Mouse (Mus musculus) limb, embryonic 13.5 days (tissue): ENCODE results near the gene Sim1. TPM values are rescaled to one million over a fixed set of nuclear protein-coding genes. Genes with fewer than 3 reads are reported as not detected.
A peak's percentile ranks its signal among the peaks of the same experiment; 100 is the strongest.

Experiments used
- ATAC-seq: fragments of 200-750 bp; cut with Nextera tagmentation; 2 replicates; pipeline ENCODE4 v1.8.0; 2017; ENCODE audit warnings: low read depth, moderate number of reproducible peaks, moderate TSS enrichment; ENCODE audit not compliant: low FRiP score
- H3K27ac ChIP-seq: fragments of 300-500 bp; sonication (generic); 2 replicates; pipeline ENCODE4 v1.5.1; 2015; ENCODE audit warnings: inconsistent platforms, mild to moderate bottlenecking, moderate library complexity
- H3K27me3 ChIP-seq: fragments of 300-500 bp; sonication (generic); 2 replicates; pipeline ENCODE4 v1.6.1; 2015; ENCODE audit warnings: mild to moderate bottlenecking, inconsistent platforms
- H3K36me3 ChIP-seq: fragments of 300-500 bp; sonication (generic); 2 replicates; pipeline ENCODE4 v1.6.1; 2015; ENCODE audit warnings: inconsistent platforms, mild to moderate bottlenecking, moderate library complexity
- H3K4me1 ChIP-seq: fragments of 300-500 bp; sonication (generic); 2 replicates; pipeline ENCODE4 v1.6.1; 2015; ENCODE audit warnings: inconsistent platforms
- H3K4me2 ChIP-seq: fragments of 300-500 bp; sonication (generic); replicated peaks from 2 replicates; pipeline ENCODE4 v1.6.1; 2015; ENCODE audit warnings: inconsistent platforms, mild to moderate bottlenecking, moderate library complexity
- H3K4me3 ChIP-seq: fragments of 300-500 bp; sonication (generic); 2 replicates; pipeline ENCODE4 v1.5.1; 2015; ENCODE audit warnings: moderate library complexity, mild to moderate bottlenecking, inconsistent platforms
- H3K9ac ChIP-seq: fragments of 300-500 bp; sonication (generic); 2 replicates; pipeline ENCODE4 v1.6.1; 2015; ENCODE audit warnings: mild to moderate bottlenecking, inconsistent platforms
- H3K9me3 ChIP-seq: fragments of 300-500 bp; sonication (generic); 2 replicates; pipeline ENCODE4 v1.6.1; 2016; ENCODE audit warnings: inconsistent platforms
- WGBS: fragments of 180-500 bp; shearing (Covaris S2); methylation state at CpG from one replicate; pipeline ENCODE4 v1.1.7; 2015; 5-methylcytosine and 5-hydroxymethylcytosine counted together
- polyA plus RNA-seq: library from polyadenylated mRNA; unstranded; fragments of >200 nt; fragmentation: Nextera tagmentation; extraction: Ambion mirVana; gene quantifications from 2 replicates; pipeline ENCODE4 v1.2.1, GENCODE M21; 2015

Sim1 gene
- polyA plus RNA-seq, 1 experiment from 2014 or later, result 1.2 TPM

DNA sequence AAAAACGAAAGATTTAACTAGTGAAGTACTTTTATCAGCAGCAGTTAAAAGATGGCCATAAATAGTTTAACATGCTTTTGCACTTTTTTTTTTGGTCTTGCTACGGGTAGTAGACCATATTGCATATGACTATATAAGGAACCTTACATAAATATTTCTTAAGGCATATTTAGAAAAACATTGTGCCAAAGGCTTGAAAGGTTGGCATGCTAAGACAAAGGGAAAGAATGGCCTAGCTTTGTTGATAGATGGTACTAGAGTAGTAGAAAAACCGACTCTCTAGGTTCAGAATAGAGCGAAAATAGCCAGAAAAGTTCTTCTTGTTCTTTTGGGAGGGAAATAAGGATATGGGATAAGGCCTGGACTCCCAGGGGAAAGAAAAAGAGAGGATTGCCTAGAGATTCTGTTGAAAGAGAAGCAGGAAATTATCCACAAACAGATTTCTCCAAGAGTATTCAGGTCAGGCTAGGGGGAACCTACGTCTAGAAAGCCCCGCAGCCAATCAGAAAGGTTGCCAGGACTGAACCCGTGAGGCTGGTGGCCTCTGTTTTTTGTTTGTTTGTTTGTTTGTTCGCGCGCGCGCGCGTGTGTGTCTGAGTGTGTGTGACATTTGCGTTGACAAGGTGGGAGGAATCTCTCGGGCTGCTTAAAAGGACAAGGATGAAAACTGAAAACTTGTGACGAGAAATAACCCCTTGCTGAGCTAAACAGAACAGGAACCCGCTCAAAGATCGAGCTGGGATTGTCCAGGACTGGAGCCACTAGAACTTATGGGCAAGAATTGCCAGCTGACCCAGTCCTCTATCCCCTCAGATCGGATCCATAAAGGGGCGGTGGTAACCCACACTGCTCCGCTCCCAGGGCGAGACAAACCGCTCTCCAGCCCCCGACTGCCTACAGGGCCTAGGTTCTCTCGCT is 9.6 kb downstream of the Sim1 start:
- Histone ChIP-seq H3K27me3 (peaks cover 87% of the 10 kb centered on the region), H3K4me1 (peaks cover 16% of the 10 kb centered on the region; the same call in 1 of the 2 replicates), H3K27ac (no peak overlapping the region), H3K4me2 (peak overlapping the region; percentile 12; the same call in 1 of the 2 replicates), H3K4me3 (0 out of 2 replicates have a peak overlapping the region, but pooled peaks have one; percentile 11), H3K9ac (no peak overlapping the region), H3K9me3 (no peaks in the 10 kb centered on the region), H3K36me3 (no peaks in the 10 kb centered on the region)
- peak; percentile 24; the same call in 1 of the 2 replicates for ATAC-seq
- WGBS, result 5% methylated on average over 26 of the region's 26 CpGs

DNA sequence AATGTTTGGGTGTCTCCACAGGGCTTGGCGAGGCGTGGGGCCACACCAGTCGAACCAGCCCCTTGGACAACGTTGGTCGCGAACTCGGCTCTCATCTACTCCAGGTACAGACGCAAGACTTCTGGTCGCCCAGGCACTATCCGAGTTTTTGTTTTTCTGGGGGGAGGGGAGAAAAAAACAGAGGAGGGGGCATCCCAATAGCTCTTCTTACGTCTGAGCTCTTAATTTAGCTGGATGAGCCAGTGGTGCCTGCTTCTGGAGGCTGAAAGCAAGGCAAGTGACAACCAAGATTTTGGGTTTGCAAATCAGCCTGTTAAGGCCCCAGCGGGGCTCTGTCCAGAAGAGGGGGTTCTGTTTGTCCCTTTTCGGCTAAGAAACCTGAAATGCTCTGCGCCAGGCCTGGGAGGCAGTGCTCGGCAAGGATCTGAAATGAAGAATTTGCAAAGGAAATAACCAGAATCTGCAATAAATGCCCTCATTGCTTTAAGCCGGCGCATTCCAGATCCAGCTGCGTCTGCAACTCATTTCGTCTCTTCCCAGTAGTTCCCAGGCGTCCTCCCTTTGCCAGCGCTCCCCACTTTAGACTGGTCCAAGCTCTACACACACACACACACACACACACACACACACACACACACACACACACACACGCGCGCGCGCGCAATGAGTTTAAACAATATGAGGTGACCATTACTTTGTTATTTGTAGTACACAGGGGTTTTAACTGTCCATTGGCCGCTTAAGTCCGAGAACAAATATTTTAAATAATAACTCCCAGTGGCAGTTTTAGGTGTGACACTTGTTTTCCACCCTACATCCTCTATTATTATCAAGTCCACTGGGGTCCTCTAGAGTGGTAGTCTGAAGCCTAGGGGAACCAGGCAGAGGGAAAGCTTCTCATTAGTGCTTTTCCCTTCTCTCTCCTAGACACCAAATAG is 10.5 kb downstream of the Sim1 start:
- Histone ChIP-seq H3K9me3 (no peaks in the 10 kb centered on the region), H3K9ac (no peak overlapping the region), H3K36me3 (no peaks in the 10 kb centered on the region), H3K4me2 (peak overlapping the region; percentile 12; the same call in 1 of the 2 replicates), H3K27me3 (peaks cover 95% of the 10 kb centered on the region), H3K27ac (no peak overlapping the region), H3K4me1 (peaks cover 16% of the 10 kb centered on the region; the same call in 1 of the 2 replicates), H3K4me3 (no peak overlapping the region)
- 9% methylated on average over 29 of the region's 29 CpGs for WGBS
- 0 out of 2 replicates have a peak, but pooled peaks have one; percentile 16 for ATAC-seq

DNA sequence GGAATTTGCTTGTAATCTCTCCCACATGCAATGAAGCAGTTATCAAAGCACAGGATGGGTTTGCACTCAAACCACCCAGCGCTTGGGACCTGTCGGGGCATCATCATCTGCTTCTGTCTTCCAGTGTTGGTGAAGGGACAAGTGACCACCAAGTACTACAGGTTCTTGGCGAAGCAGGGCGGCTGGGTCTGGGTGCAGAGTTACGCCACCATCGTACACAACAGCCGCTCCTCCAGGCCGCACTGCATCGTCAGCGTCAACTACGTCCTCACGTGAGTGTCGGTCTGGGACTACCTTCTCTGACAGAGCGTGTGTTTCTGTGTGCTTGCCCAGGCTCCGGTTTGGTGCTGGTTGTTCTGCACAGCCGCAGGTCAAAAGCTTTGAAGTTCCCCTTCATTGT is 15.8 kb downstream of the Sim1 start:
- peaks cover 10% of the 10 kb centered on the region for H3K4me1 ChIP-seq
- H3K27ac ChIP-seq, result no peak overlapping the region
- no peak overlapping the region for H3K9ac ChIP-seq
- WGBS, result 4% methylated on average over 16 of the region's 16 CpGs
- peak; percentile 60; the same call in 1 of the 2 replicates for ATAC-seq
- H3K9me3 ChIP-seq, result no peaks in the 10 kb centered on the region
- peak overlapping the region; percentile 34 for H3K4me3 ChIP-seq
- H3K27me3 ChIP-seq, result peaks cover 76% of the 10 kb centered on the region
- H3K4me2 ChIP-seq, result peak overlapping the region; percentile 58
- no peaks in the 10 kb centered on the region for H3K36me3 ChIP-seq

DNA sequence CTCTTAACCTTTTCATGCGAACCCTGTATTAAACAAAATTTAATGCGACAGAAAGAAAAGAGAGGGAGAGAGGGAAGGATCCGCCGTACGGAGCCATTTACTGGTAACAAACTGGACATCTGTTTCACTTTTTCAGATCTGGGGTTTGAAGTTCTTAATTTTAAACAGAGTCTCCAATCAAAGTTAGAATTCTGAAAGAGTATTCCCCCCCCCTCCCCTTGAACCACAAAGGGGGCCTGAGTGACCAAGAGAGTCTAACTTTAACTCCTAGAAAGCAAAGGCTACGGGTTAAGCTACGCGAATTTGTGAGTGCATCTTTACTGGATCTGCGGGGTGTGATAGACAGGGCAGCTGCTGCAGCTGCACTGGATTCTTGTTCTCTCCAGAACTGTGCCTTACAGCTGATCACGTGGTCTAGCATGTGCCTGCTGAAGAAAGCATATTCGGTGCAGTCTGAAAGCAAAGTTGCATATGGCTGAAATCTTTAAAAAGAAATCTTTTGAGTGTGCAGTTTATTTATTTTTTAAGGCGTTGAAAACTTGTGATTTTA is 16.4 kb downstream of the Sim1 start:
- Histone ChIP-seq H3K9ac (0 out of 2 replicates have a peak overlapping the region, but pooled peaks have one; percentile 4), H3K36me3 (no peaks in the 10 kb centered on the region), H3K4me3 (peak overlapping the region; percentile 34), H3K4me1 (peaks cover 10% of the 10 kb centered on the region), H3K4me2 (peak overlapping the region; percentile 58), H3K27me3 (peaks cover 71% of the 10 kb centered on the region), H3K27ac (no peak overlapping the region), H3K9me3 (no peaks in the 10 kb centered on the region)
- whole genome bisulfite sequencing, result 4% methylated on average over 12 of the region's 12 CpGs
- ATAC-seq, result peak; percentile 91

DNA sequence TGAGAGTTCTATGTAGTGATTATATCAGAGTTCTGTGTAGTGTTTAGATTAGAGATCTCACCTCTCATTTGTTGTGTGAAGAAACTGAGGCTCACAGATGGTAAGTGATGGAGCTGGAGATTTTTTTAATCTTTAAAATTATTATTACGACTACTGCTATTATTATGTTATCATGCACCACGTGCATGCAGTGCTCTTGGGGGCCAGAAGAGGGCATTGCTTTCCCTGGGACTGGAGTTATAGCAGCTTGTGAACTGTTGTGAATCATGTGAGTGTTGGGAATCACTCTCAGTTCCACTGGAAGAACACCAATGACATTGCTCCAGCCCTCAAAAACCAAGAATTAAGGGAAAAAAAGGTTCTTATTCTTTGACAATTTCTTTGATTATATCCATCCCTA is 21.1 kb downstream of the Sim1 start:
- Histone ChIP-seq H3K4me1 (peaks cover 5% of the 10 kb centered on the region; the same call in 1 of the 2 replicates), H3K9ac (no peak overlapping the region), H3K4me2 (no peak overlapping the region), H3K9me3 (no peaks in the 10 kb centered on the region), H3K27ac (no peak overlapping the region), H3K36me3 (no peaks in the 10 kb centered on the region), H3K4me3 (no peak overlapping the region), H3K27me3 (peaks cover 26% of the 10 kb centered on the region)
- ATAC-seq, result no peak
- WGBS, result 43% methylated on average over 2 of the region's 2 CpGs

DNA sequence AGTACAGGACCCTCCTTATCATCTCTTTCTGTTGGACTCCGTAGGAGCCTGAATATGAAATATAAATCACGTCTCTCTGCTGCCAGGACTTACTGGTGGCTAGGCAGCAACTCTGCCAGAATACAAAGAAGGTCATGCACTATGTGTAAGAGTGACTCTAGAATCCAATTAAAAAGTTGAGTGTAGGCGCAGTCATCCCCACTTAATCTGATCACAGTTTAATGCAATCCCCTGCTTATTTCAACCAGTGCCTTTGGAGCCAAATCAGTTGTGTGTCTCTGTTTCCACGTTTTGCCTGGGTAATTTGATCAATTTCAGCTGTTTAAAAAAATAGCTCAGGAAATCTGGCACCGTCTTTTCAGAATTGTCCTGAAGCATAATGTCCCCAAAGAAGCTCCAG is 34.7 kb downstream of the Sim1 start:
- Histone ChIP-seq H3K27me3 (peaks cover 2% of the 10 kb centered on the region; the same call in 1 of the 2 replicates), H3K36me3 (no peaks in the 10 kb centered on the region), H3K4me3 (no peak overlapping the region), H3K27ac (no peak overlapping the region), H3K4me2 (no peak overlapping the region), H3K9me3 (no peaks in the 10 kb centered on the region), H3K9ac (no peak overlapping the region), H3K4me1 (no peaks in the 10 kb centered on the region)
- WGBS, result 64% methylated on average over 5 of the region's 5 CpGs
- ATAC-seq, result no peak

DNA sequence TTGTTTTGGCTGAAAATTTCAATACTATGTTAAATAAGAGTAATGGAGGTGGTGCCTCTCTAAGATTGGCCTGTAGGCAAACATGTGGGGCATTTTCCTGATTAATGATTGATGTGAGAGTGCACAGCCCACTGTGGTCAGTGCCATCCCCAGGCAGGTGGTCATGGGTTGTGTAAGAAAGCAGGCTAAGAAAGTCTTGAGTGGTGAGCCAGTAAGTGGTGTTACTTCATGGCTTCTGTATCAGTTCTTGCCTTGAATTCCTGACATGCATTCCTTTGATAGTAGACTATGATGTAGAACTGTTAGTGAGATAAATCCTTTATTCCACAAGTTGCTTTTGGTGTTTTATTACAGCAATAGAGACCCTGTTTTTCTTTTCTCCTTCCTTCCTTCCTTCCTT is 41.1 kb downstream of the Sim1 start:
- no peaks in the 10 kb centered on the region for H3K27me3 ChIP-seq
- no peaks in the 10 kb centered on the region for H3K36me3 ChIP-seq
- H3K4me1 ChIP-seq, result no peaks in the 10 kb centered on the region
- H3K4me2 ChIP-seq, result no peak overlapping the region
- no peak overlapping the region for H3K9ac ChIP-seq
- H3K9me3 ChIP-seq, result no peaks in the 10 kb centered on the region
- no peak overlapping the region for H3K27ac ChIP-seq
- no peak overlapping the region for H3K4me3 ChIP-seq
- ATAC-seq, result no peak

DNA sequence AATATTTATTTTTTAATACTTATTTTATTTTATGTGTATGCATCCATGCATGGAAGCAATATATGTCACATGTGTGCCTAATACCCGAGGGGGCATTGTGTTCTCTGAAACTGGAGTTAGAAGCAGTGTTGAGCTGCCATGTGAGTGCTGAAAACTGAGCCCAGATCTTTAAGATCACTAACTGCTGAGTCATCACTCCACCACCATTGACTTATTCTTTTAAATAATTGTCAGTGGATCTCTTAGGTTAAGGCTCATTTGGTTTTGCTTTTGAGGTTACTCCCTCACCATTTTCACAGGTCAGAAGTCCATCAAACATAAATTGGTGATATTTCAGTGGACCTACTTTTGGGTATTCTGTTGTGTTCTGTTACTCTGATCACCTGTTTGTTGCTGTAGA is 79.1 kb downstream of the Sim1 start:
- no peaks in the 10 kb centered on the region for H3K4me1 ChIP-seq
- no peak overlapping the region for H3K27ac ChIP-seq
- H3K9ac ChIP-seq, result no peak overlapping the region
- H3K36me3 ChIP-seq, result no peaks in the 10 kb centered on the region
- no peaks in the 10 kb centered on the region for H3K27me3 ChIP-seq
- no peak for ATAC-seq
- H3K9me3 ChIP-seq, result no peaks in the 10 kb centered on the region
- H3K4me3 ChIP-seq, result no peak overlapping the region
- 52% methylated on average over 1 of the region's 1 CpGs for WGBS
- no peak overlapping the region for H3K4me2 ChIP-seq

DNA sequence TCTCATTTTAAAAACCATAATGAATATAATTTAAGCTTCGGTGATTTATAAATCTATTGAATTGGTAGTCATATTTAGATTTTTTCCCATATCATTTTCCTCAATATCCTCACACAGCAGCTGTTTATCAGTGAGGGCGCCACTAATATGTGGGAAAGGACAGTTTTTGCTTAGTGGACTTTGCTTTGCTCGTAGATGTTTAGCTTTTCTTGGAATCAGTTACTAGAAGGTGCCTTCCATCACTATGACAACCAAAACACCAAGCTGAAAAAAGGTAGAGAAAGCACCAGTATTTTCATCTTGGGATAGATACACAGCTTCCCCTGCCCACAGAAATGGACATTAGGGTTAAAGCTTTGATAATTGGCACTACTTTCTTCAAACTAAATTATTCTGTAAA is 87.3 kb downstream of the Sim1 start:
- no peak for ATAC-seq
- no peaks in the 10 kb centered on the region for H3K27me3 ChIP-seq
- H3K36me3 ChIP-seq, result no peaks in the 10 kb centered on the region
- no peak overlapping the region for H3K27ac ChIP-seq
- no peak overlapping the region for H3K4me2 ChIP-seq
- H3K4me3 ChIP-seq, result no peak overlapping the region
- no peak overlapping the region for H3K9ac ChIP-seq
- no peaks in the 10 kb centered on the region for H3K9me3 ChIP-seq
- no peaks in the 10 kb centered on the region for H3K4me1 ChIP-seq
- WGBS, result 85% methylated on average over 3 of the region's 3 CpGs

DNA sequence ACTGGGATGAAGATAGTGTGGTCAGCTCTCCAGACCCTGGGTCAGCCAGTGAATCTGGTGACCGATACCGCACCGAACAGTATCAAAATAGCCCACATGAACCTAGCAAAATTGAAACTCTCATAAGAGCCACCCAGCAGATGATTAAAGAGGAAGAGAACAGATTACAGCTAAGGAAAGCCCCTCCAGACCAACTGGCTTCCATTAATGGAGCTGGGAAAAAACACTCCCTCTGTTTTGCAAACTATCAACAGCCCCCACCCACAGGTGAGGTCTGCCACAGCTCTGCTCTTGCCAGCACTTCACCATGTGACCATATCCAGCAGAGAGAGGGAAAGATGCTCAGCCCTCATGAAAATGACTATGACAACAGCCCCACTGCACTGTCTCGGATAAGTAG is 89.1 kb downstream of the Sim1 start:
- Histone ChIP-seq H3K4me3 (no peak overlapping the region), H3K9me3 (no peaks in the 10 kb centered on the region), H3K27me3 (no peaks in the 10 kb centered on the region), H3K4me1 (no peaks in the 10 kb centered on the region), H3K36me3 (no peaks in the 10 kb centered on the region), H3K4me2 (no peak overlapping the region), H3K27ac (no peak overlapping the region), H3K9ac (no peak overlapping the region)
- ATAC-seq, result no peak
- WGBS, result 85% methylated on average over 4 of the region's 4 CpGs

DNA sequence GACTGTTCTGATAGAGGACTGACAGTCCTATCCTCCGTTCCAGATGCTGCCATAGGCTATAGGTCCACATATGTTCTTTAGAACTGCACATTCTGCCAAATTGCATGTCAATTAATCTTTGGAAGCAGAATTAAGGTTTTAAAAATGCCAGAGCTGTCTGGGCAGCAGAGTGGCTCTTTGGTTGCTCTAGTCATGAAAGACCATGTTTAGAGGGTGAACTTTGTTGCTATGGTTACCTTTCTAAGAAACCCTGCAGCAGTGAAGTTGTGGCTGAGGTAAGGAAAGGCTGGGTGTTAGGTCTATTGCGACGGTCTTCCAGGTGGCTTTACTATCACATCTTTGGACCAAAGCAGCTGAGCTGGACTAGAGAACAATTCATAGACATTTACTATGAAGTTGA is 113.2 kb downstream of the Sim1 start:
- no peaks in the 10 kb centered on the region for H3K36me3 ChIP-seq
- no peak overlapping the region for H3K4me2 ChIP-seq
- ATAC-seq, result no peak
- no peaks in the 10 kb centered on the region for H3K27me3 ChIP-seq
- H3K4me3 ChIP-seq, result no peak overlapping the region
- no peak overlapping the region for H3K27ac ChIP-seq
- no peak overlapping the region for H3K9ac ChIP-seq
- 68% methylated on average over 3 of the region's 3 CpGs for WGBS
- H3K4me1 ChIP-seq, result no peaks in the 10 kb centered on the region
- no peaks in the 10 kb centered on the region for H3K9me3 ChIP-seq
